Mouse (Mus musculus) frontal cortex, postnatal 36 days (tissue): ENCODE data around the gene Kif23.

Experiments
- DNase-seq, 2 experiments: peaks; one replicate each; pipeline ENCODE4 v3.0.0; 2022; ENCODE audit warnings: low spot score in 2 of 2

Kif23 gene

DNA sequence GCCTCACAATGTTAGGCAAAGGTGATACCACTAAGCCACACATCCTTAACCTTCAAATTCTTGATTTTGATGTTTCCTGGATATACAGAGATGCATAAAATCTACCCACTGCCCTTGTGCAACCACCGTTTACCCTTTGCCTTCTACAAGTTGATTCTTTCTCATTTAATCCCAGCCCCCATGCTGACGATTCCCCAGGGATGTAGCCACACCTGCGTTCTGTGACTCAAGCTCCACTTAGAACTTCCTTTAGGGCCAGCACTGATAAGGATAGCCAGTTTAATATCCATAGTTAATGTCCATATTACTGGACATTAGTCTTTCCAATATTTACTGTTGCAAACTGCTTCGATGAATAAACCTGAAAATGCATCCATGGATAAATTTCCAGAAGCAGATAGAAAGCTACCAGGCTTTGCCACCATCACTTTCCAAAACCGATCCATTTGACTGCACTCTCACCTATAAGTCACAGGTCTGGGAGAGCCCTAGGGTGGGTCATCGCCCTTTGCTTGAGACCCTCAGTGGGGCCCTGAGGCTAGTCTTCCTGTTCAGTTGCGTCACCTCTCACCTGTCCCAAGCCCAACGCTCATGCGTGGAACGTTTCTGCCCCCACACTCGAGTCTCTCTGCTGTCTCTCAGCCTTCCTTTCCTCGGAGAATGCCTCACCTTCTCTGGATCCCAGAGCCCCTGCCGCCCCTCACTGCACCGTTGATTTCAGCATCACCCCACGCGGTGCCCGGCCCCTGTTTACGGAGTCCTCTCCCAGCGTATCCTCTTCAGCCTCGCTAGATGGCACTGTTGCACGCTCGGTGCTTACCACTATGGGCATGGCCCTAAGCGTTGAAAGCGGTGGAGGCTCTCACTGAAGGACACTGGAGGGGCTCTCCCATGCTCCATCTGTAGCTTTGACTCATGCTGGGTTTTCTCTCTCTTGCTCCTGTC is 1.1 kb upstream of the Kif23 start:
- DNase-seq, result peak; percentile 65 to 70

DNA sequence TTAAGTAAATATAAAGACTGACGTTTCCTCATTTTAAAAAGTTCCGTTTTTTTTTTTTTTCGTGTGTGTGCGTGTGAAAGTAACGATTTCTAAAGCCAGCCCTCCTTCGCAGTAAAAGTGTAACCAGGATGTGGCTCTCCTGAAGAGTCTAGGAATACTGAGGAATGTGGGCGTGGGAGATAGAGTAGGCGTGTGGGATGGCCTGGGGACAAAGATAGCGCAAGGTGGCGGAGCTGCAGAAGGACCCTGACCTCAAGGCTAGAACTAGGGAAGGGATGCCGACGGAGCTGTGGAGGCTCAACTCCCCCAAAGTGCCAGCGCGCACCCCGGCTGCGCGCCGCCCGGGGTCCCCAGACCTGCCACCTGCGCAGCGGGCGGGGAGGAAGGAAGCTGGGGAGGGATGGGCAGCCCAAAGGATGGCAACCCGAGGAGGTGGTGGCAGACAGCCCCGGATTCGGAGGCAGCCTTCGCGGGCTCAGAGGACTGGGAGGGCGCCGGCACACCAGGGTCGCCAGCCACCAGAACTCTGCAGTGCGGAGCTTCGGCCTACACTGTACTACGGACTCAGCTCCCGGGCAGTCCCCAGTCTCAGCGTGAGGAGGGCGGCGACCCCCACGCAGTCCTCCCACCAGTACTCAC is 482 bp downstream of the Kif23 start:
- DNase-seq, result no peak

GRCm38 (mm10) chr9:61941054-61941453 is 5.5 kb downstream of the Kif23 start:
- no peak for DNase-seq

GRCm38 (mm10) chr9:61933333-61933732 is 13.2 kb downstream of the Kif23 start:
- no peak for DNase-seq

DNA sequence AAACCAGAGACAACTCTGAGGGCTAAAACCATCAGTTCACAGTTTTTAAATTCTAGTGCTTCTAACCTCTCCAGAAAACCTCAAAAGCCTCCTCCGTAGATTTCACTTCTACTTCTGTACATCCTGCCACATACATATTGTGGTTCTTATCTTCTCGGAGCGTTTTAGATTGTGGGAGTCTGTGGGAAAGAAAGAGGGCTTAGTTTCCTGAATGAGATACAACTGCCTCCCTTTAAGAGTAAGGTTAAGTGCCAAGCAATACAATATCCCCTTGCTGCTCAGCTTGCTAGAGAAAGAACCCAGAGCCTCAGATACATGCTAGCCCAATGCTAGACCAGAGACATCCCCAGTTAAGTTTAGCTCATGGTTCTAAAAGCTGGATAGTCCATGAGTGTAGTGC is 14.6 kb downstream of the Kif23 start:
- no peak for DNase-seq

GRCm38 (mm10) chr9:61925086-61925660 is 21.4 kb downstream of the Kif23 start:
- DNase-seq, result no peak

DNA sequence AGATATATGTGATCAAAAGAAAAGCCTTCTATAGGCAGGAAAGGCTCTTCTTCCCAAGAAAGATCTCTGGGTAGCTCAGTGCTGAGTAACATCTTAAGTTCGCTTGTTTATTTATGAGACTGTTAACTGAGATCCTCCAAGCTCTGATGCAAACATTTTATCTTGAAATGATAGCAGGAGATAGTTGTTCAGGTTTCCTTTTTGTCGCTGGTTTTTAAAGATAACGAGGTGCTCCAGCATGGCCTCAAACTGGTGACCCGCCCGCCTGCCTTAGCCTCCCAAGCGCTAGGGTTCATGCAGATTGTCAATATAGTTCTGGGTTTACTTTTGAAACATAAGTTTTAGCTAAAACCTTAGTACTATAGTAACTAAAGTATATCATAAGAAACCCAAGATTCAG is 26.2 kb downstream of the Kif23 start:
- no peak for DNase-seq

DNA sequence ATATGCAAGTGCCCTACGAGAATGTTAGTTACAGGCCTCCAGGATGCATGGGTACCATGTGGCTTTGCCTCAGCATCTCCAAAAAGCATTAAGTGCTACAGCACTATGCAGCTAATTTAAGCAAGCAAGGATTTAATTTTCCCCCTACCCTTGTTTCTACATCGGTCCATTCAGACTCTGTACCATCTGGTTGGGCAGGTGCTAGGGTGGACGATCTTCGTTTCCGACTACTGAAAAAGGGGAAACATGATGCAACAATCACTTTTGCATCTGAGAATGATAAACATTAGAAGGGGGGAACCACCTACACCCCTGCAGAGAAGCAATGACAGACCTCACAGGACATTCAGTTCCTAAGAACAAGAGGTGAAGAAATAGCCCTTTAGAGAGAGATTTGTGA is 27.1 kb downstream of the Kif23 start:
- no peak for DNase-seq

DNA sequence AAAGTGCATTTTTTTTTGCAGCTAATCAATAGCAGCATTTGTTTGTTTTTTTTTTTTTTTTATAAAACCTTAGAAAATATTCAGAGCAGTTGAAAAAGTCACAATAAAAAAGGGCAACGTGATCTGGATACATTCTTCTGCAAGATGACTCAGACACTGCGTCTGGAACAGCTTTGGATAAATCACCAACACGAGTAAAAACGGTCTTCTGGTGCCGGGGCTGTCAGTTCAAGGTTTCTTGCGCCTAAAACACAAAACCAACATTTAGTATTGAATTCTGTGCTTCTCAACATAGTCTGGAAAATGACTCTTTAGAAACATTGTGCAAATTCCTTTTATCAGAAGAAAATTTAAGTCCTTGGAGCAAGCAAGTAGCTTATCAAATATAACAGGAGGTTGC is 29.1 kb downstream of the Kif23 start:
- DNase-seq, result no peak

DNA sequence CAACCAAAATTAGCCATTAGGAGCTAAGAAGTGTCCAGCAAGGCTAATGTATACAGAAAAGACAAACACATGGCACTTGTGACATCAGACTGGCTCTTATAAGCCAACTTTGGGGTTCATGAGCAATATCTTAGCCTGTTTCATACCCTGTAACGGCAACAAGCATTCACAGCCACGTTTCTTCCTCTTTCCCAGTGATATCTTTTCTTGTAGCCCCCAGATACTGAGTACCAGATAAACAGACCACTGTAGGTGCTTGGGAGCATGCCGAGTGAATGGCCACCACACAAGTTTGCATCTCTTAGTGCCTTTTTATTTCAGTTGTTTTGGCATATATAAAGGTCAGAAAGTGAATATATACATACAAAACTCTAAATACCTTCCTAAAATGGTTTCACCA is 29.6 kb downstream of the Kif23 start:
- no peak for DNase-seq

DNA sequence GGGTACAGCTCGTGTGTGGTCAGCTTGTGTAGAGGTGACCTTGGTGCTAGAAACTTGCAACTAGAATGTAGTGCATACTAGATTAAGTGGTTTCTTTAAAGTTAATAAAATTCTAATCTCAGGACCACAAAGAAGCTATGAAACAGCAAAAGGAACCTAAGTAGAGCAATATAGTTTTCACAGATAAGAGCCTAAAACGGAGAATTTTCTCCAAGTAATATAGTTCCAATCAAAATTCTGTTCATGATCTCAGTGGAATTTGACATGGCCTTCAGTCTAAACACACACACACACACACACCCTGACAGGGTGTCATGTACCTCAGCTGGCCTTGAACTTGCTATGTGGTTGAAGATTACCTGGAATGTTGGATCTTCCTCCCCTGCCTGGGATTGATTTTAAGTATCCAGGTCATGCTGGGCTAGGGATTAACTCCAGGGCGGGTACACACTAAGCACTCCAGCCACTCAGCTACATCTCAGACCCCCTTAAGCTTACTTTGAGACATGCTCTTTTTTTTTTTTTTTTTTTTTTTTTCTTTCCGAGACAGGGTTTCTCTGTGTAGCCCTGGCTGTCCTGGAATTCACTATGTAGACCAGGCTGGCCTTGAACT is 31.1 kb downstream of the Kif23 start:
- DNase-seq, result no peak

DNA sequence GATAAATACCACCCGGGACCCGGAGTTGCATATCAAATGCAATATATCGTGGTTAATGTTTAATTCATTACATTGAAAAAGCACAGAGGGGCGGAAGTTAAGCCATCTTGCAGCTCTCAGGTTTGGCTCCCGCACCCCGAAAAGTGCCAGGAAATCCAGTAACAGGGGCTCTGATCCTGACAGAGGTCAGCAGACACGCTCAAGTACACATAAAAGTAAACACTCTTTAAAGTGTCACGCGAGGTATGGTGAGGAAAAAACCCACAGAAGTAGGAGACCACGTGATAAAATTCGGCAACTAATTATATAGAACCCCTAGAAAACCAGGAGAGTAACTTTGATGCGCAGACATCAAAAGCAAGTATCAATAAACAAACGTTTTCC is 31.7 kb downstream of the Kif23 start:
- DNase-seq, result no peak

GRCm38 (mm10) chr9:61914203-61914916 is 32.2 kb downstream of the Kif23 start, which contains the start of gene Rplp1:
Rplp1 (minus strand) TSS chr9:61914542.
- DNase-seq, result peak; percentile 97 to 98

- DNase-seq, result no peak
Observed at GRCm38 (mm10) chr9:61911300-61912128, 35.1 kb downstream of the Kif23 start.

DNA sequence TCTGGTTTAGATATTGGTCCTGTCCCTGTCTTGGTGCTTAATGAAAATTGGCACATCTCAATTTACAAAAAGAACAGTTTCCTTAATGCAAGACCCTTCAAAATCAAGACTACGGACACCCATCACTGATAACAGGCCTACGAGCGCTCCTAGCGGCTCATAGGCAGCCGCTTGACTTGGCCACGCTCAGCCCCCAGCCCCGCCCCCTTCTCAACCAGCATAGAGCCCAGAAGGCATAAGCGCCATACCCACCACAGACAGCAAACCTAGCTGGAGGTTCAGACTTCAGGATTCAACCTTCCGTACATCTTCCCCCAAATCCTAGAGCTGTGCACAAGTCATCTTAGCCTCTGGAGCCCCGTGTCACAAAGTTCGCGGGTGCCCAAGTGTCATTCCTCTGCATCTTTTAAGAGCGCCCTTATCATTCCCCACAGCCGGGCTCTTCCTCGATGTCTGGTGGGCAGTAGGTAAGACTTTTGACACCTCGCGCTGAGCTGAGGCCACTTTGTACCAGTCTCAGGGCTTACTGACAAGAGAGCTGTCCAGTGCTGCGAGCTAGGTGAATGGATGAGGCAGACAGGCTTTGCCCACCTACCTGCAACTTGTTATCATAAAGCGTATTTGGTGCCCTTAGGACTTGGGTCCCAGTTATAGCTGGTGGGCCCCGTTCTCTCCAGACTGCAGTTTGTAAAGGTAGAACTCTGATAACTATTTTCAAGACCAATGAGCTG is 35.9 kb downstream of the Kif23 start:
- DNase-seq, result no peak

DNA sequence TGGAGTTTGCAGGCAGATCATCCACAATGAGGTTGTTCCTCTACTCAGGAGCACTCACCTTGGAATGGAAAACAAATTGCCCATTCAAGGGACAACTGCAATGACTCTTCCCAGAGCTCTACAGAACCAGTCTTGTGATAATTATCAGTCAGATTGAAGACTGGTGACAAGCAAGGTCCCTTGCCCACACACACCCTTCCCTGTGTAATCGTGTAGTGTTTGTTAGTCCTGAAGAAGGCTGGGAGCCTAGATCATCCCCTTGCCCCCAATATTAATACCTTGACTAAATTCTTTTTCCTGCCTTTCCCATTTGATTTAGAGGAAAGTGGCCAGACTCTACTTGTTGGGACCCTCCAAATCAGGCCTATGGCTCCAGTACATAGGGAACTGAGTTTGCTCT is 36.9 kb downstream of the Kif23 start:
- no peak for DNase-seq

DNA sequence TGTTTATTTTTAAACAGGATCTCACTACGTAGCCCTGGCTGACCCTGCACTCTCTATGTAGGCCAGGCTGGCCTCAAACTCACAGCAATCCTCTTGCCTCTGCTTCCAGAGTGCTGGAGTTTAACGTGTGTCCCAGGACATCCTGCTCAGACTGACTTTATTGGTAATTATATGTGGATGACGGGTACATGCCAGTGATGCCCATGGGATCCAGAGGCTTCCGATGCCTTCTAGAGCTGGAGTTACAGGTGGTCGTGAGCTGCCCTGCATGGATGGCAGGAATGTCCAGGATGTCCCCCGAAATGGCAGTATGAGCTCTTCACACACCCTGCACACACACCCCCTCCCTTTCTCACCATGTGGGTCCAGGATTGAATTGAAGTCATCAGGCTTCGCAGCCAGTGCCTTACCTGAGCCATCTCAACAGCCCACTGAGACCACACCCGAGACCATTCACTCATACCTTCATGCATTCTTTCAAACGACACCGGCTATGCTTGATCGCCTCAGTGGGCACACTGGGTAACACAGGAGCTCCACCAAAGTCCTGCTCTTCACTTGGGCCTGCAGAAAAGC is 37.7 kb downstream of the Kif23 start:
- no peak for DNase-seq

DNA sequence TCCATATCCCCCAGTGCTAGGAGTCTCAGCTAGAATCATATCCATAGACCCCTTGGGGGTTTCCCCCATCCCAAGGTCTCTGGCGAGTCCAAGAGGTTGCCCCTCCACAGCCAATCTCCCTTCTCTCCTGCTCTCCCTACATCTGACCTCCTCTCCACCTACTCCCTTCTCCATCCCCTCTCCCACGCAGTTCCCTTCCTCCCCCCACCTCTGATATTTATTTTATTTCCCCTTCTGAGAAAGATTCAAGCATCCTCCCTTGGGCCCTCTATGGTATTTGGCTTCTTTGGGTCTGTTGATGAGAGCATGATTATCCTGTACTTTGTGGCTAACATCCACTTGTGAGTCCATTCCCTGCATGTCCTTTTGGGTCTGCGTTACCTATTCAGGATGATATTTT is 38.2 kb downstream of the Kif23 start:
- DNase-seq, result no peak

GRCm38 (mm10) chr9:61907621-61908295 is 38.8 kb downstream of the Kif23 start:
- DNase-seq, result no peak
